Mouse (Mus musculus): ENCODE results near the gene Depdc7.

Gene Depdc7

GRCm38 (mm10) chr2:104714254-104714691 is 28.4 kb downstream of the Depdc7 start:
- DNase-seq: peak; percentile 33 to 43

GRCm38 (mm10) chr2:104712486-104712809 is 30.2 kb downstream of the Depdc7 start:
- no peak for DNase-seq

- DNase-seq: peak; percentile 76 to 83
Observed at GRCm38 (mm10) chr2:104711585-104712485, 30.8 kb downstream of the Depdc7 start, which contains the start of gene Tcp11l1. TSS of gene Tcp11l1 (minus strand) at chr2:104712169.

- DNase-seq: no peak
Observed at GRCm38 (mm10) chr2:104710670-104711370, 31.9 kb downstream of the Depdc7 start.

DNA sequence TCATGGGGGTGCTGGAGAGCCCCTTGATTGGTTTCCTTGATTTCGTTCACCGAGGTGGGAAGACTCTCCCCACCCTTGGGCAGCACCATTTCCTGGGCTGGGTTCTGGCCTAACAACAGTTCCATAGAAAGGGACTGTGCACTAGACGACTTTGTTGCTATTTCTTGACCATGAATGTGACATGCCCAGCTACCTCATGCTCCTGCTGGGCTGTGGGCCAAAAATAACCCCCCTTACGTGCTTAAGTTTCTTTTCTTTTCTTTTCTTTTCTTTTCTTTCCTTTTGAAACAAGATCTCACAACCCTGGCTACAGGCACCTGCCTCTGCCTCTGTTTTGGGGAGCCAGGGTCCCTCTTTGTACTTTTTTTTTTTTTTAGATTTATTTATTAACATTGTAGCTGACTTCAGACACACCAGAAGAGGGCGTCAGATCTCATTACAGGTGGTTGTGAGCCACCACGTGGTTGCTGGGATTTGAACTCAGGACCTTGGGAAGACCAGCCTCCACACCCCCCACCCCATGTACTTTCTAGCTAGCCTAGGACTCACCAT is 32.8 kb downstream of the Depdc7 start:
- peak in 1 of 2 experiments; percentile 17 for DNase-seq

DNA sequence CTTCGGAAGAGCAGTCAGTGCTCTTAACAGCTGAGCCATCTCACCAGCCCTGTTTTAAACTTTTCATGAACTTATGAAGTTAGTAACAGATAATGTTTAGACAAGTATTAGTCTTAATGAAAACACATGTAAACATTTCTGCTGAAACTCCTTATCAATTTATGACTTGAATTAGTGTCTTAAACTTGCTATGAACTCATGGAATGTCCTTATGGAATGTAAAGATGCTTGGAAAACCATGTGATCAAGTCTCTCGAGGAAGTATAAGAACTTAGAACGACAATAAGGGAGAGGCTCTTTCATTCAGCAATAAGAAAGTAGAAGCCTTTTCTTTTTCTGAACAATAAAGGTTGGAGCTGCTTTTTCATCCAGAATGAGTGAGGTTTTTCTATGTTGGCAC is 38.3 kb downstream of the Depdc7 start:
- no peak for DNase-seq

GRCm38 (mm10) chr2:104703158-104703557 is 39.5 kb downstream of the Depdc7 start:
- no peak for DNase-seq

GRCm38 (mm10) chr2:104699659-104700058 is 43.0 kb downstream of the Depdc7 start:
- DNase-seq: no peak

DNA sequence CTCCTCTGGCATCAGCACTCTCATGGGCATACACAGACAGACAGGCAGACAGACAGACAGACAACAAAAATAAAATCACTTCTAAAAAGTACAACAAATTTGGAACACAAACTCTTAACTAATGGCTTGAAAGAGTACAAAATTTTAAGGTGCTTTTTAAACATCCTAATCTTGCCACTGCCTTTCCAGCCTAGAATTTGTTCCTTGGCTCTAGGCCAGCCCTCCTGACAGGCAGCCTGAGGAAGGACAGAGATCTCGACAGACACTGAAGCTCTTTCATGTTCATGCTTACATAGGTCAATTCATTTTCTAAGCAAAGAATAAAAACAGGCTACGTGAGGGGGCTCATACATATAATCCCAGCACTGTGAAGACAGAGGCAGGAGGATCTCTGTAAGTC is 50.1 kb downstream of the Depdc7 start:
- no peak for DNase-seq

GRCm38 (mm10) chr2:104690720-104691119 is 52.0 kb downstream of the Depdc7 start:
- no peak for DNase-seq

GRCm38 (mm10) chr2:104688724-104689123 is 54.0 kb downstream of the Depdc7 start:
- no peak for DNase-seq

GRCm38 (mm10) chr2:104688321-104688720 is 54.4 kb downstream of the Depdc7 start:
- DNase-seq: no peak

DNA sequence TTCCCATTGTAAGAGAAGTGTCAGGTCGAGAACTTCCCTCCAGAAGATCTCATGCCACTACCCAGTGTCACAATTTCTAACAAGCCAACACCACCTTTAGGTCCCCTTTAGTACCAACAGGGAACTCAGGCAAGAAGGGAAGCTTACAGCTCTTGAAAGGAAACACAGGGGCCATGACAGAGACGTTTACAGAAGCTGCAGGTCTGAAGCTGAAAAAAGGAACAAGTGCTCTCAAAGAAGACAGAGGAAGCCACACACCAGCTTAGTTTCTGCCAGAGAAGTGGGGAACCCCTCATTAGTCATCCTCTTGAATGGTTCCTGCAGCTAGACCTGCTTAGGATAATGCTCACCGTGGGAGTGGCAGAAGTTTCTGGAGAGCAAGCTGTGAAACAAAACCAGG is 55.4 kb downstream of the Depdc7 start:
- DNase-seq: no peak

DNA sequence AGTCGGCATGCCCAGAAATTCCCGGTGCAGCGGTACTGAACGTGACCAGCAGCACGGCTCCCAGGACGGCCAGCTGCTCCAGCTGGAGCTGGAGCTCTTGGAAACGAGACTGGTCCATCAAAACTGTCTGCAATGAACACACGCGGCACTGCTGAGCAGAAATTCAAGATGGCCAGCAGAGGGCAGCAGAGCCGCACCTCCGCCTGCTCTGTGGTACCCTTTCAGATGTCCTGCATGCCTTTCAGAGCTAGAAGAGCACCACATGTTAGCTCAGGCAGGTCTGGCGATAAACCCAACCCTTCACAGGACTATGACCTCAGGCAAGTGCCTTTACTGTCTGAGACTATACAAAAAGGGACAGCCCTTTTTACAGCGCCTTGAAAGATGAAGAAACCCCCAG is 57.3 kb downstream of the Depdc7 start:
- peak; percentile 88 to 92 for DNase-seq

GRCm38 (mm10) chr2:104684771-104685170 is 57.9 kb downstream of the Depdc7 start:
- DNase-seq: no peak

- DNase-seq: no peak
Observed at GRCm38 (mm10) chr2:104677326-104677725, 65.4 kb downstream of the Depdc7 start.

All from kidney, postnatal 4 days (tissue).